Mouse (Mus musculus) liver, embryonic 15.5 days (tissue): ENCODE results near the gene Cdkn1b. TPM values are rescaled to one million over a fixed set of nuclear protein-coding genes. Genes with fewer than 3 reads are reported as not detected.

ENCODE experiments used
- ATAC-seq: fragments of 200-750 bp; cut with Nextera tagmentation; 2 replicates; pipeline ENCODE4 v1.8.0; 2017; ENCODE audit warnings: moderate number of reproducible peaks, mild to moderate bottlenecking, moderate library complexity; ENCODE audit not compliant: insufficient read depth
- H3K27ac ChIP-seq: fragments of 300-500 bp; sonication (generic); replicated peaks from 2 replicates; pipeline ENCODE4 v1.5.1; 2015; ENCODE audit warnings: mild to moderate bottlenecking, inconsistent platforms
- H3K27me3 ChIP-seq: fragments of 300-500 bp; sonication (generic); 2 replicates; pipeline ENCODE4 v1.6.1; 2015; ENCODE audit warnings: mild to moderate bottlenecking, inconsistent platforms
- H3K36me3 ChIP-seq: fragments of 300-500 bp; sonication (generic); replicated peaks from 2 replicates; pipeline ENCODE4 v1.6.1; 2015; ENCODE audit warnings: moderate library complexity, mild to moderate bottlenecking, inconsistent platforms
- H3K4me1 ChIP-seq: fragments of 300-500 bp; sonication (generic); replicated peaks from 2 replicates; pipeline ENCODE4 v1.6.1; 2015; ENCODE audit warnings: inconsistent platforms
- H3K4me2 ChIP-seq: fragments of 300-500 bp; sonication (generic); 2 replicates; pipeline ENCODE4 v1.6.1; 2015; ENCODE audit warnings: moderate library complexity, mild to moderate bottlenecking, inconsistent platforms
- H3K4me3 ChIP-seq: fragments of 300-500 bp; sonication (generic); replicated peaks from 2 replicates; pipeline ENCODE4 v1.5.1; 2015; ENCODE audit warnings: mild to moderate bottlenecking, inconsistent platforms
- H3K9ac ChIP-seq: fragments of 300-500 bp; sonication (generic); 2 replicates; pipeline ENCODE4 v1.6.1; 2015; ENCODE audit warnings: moderate library complexity, mild to moderate bottlenecking, inconsistent platforms
- H3K9me3 ChIP-seq: fragments of 300-500 bp; sonication (generic); replicated peaks from 2 replicates; pipeline ENCODE4 v1.6.1; 2016; ENCODE audit warnings: inconsistent platforms
- WGBS: fragments of 180-500 bp; shearing (Covaris S2); methylation state at CpG from one replicate; pipeline ENCODE4 v1.1.7; 2015; ENCODE audit warnings: mixed read lengths; ENCODE audit not compliant: insufficient replicate concordance; 5-methylcytosine and 5-hydroxymethylcytosine counted together
- polyA plus RNA-seq: library from polyadenylated mRNA; unstranded; fragments of >200 nt; fragmentation: Nextera tagmentation; extraction: Ambion mirVana; gene quantifications from 2 replicates; pipeline ENCODE4 v1.2.1, GENCODE M21; 2015

Gene Cdkn1b
- polyA plus RNA-seq: 13.3 and 14.1 TPM in 2 replicates

DNA sequence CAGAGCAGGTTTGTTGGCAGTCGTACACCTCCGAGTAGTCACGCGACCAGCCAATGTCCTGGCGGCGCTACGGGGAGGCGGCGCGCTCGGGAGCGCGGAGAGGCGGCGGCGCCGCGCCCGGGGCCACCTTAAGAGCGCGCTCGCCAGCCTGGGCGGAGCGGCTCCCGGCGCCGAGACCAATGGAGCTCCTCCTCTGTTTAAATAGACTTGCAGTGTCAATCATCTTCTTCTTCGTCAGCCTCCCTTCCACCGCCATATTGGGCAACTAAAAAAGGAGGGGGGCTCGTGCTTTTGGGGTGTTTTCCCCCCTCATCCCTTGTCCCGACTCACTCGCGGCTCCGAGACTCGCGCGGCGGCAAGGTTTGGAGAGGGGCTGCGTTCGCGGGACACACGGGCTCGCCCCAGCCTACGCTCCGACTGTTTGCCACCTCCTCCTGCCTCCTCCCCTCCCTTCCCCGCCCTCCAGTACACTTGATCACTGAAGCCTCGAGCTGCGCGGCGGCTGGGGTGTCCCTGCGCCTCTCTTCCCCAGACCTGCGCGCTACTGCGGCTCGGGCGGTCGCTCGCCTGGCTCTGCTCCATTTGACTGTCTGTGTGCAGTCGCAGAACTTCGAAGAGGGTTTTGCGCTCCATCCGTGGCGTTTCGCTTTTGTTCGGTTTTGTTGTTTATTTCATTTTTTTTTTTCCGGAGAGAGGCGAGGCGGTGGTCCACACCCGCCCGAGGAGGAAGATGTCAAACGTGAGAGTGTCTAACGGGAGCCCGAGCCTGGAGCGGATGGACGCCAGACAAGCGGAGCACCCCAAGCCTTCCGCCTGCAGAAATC lies at the start of gene Cdkn1b:
Gene Cdkn1b (plus strand): TSS at position 212 of the 824 bp plus-strand sequence.
- 0% methylated on average over 77 of the region's 77 CpGs for WGBS
- peak within 1 kb of the TSS; percentile 82 for H3K4me3 ChIP-seq
- H3K4me1 ChIP-seq: peaks cover 61% of the 10 kb centered on the region
- H3K27ac ChIP-seq: peak within 1 kb of the TSS; percentile 98
- peak; percentile 94 for ATAC-seq
- no peaks in the 10 kb centered on the region for H3K9me3 ChIP-seq
- H3K4me2 ChIP-seq: peak within 1 kb of the TSS; percentile 99
- H3K9ac ChIP-seq: peak within 1 kb of the TSS; percentile 87
- peaks cover 23% of the 10 kb centered on the region for H3K27me3 ChIP-seq
- peaks cover 17% of the 10 kb centered on the region for H3K36me3 ChIP-seq

DNA sequence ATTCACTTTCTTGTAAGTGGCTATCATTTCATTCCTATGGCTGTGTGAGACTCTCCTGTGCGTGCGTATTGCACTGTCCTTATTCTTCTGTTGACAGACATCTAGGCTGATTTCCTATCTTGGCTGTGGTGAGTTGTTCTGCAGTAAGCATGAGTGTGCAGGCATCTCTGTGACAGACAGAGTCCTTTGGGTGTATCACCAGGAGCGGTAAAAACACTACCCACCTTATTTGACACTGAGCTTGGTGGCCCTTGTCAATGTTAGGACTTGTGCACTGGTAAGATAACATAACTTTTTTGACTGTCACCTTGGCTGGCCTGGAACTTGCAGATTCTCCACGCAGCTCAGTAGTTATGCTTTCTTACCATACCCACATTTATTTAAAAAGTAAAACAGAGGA lies 49.3 kb upstream of the Cdkn1b start:
- WGBS: 31% methylated on average over 4 of the region's 4 CpGs
- peak; percentile 73 for ATAC-seq
- no peaks in the 10 kb centered on the region for H3K27me3 ChIP-seq
- H3K9ac ChIP-seq: no peak overlapping the region
- peak overlapping the region; percentile 72 for H3K27ac ChIP-seq
- no peak overlapping the region for H3K4me3 ChIP-seq
- peaks cover 12% of the 10 kb centered on the region; the same call in 1 of the 2 replicates for H3K36me3 ChIP-seq
- H3K9me3 ChIP-seq: no peaks in the 10 kb centered on the region
- peaks cover 28% of the 10 kb centered on the region for H3K4me1 ChIP-seq
- peak overlapping the region; percentile 23; the same call in 1 of the 2 replicates for H3K4me2 ChIP-seq

DNA sequence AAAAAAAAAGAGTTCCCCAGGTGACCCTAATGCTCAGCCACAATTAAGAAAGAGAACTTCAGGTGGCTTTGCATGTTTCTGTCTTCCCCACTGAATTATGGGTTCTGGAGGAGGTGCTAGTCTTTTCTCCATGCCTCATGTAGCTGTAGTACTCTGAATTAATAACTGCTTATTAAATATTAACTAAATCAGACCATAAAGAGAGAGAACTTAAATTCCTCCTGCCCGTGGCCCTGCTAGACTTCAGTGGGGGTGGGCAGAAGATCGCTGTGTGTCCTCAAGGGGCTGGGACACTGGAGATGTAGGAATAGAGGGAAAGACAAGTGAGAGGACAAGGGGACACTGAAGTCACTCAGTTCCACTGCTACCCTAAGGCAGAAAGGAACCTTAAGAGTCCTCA lies 48.0 kb upstream of the Cdkn1b start:
- H3K4me3 ChIP-seq: no peak overlapping the region
- no peaks in the 10 kb centered on the region for H3K9me3 ChIP-seq
- 82% methylated on average over 2 of the region's 2 CpGs for WGBS
- H3K36me3 ChIP-seq: peaks cover 12% of the 10 kb centered on the region; the same call in 1 of the 2 replicates
- H3K27ac ChIP-seq: no peak overlapping the region
- peaks cover 28% of the 10 kb centered on the region for H3K4me1 ChIP-seq
- no peak overlapping the region for H3K9ac ChIP-seq
- no peaks in the 10 kb centered on the region for H3K27me3 ChIP-seq
- H3K4me2 ChIP-seq: no peak overlapping the region
- no peak for ATAC-seq

DNA sequence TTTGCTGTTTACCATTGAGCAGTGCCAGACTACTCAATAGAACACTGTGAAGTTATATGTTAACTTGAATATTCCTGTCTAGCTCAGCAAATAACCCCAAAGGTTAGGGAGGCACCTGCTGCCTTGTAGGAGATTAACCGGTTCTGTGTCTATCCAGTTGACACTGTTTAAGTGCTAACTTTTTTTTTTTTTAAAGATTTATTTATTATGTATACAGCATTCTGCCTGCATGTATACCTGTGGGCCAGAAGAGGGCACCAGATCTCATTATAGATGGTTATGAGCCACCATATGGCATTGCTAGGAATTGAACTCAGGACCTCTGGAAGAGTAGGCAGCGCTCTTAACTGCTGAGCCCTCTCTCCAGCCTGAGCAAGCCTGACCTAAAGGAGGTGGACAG lies 47.2 kb upstream of the Cdkn1b start:
- H3K4me2 ChIP-seq: no peak overlapping the region

DNA sequence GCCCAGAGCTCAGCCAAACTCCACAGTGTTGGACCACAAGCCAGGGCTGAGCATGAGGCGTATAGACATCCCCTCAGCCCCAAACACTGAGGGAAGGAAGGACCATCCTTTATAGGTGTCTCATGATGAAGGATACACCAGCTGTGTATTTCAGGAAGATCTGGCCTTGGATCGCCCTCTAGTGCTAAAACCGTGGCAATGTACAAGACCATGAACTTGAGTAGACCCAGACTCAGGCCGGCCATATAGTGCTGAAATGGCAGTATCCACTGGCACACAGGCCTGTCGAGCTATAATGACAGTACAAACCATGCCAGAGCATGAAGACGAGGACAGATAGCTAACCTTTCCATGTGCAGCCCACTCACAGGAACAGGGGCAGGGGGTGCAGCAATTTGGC lies 43.4 kb upstream of the Cdkn1b start:
- H3K9ac ChIP-seq: no peak overlapping the region
- 44% methylated on average over 6 of the region's 6 CpGs for WGBS

More for the DNA sequence above, 47.2 kb upstream of the Cdkn1b start:
- WGBS: 64% methylated on average over 2 of the region's 2 CpGs
- Histone ChIP-seq H3K9me3 (no peaks in the 10 kb centered on the region), H3K27me3 (no peaks in the 10 kb centered on the region), H3K27ac (no peak overlapping the region), H3K4me3 (no peak overlapping the region), H3K9ac (no peak overlapping the region), H3K4me1 (peaks cover 28% of the 10 kb centered on the region), H3K36me3 (peaks cover 12% of the 10 kb centered on the region; the same call in 1 of the 2 replicates)
- ATAC-seq: no peak

DNA sequence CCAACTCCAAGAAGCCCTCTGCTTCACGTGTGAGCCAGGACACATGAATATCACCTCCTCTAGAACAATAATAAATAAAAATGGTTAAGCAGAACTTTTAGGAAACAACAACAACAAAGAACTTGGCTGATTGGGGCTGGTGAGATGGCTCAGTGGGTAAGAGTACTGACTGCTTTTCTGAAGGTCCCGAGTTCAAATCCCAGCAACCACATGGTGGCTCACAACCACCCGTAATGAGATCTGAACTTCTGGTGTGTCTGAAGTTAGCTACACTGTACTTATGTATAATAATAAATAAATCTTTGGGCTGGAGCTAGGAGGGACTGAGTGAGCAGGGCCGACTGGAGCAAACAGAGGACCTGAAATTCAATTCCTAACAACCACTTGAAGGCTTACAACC lies 42.9 kb upstream of the Cdkn1b start:
- 76% methylated on average over 4 of the region's 4 CpGs for WGBS
- Histone ChIP-seq H3K27ac (no peak overlapping the region), H3K9ac (no peak overlapping the region), H3K9me3 (no peaks in the 10 kb centered on the region), H3K36me3 (no peaks in the 10 kb centered on the region), H3K4me1 (peaks cover 8% of the 10 kb centered on the region), H3K4me2 (no peak overlapping the region), H3K27me3 (no peaks in the 10 kb centered on the region), H3K4me3 (no peak overlapping the region)
- no peak for ATAC-seq

More for the DNA sequence above, 43.4 kb upstream of the Cdkn1b start:
- no peak for ATAC-seq
- Histone ChIP-seq H3K4me2 (no peak overlapping the region), H3K9me3 (no peaks in the 10 kb centered on the region), H3K36me3 (no peaks in the 10 kb centered on the region), H3K27me3 (no peaks in the 10 kb centered on the region), H3K4me3 (no peak overlapping the region), H3K4me1 (peaks cover 11% of the 10 kb centered on the region), H3K27ac (no peak overlapping the region)

DNA sequence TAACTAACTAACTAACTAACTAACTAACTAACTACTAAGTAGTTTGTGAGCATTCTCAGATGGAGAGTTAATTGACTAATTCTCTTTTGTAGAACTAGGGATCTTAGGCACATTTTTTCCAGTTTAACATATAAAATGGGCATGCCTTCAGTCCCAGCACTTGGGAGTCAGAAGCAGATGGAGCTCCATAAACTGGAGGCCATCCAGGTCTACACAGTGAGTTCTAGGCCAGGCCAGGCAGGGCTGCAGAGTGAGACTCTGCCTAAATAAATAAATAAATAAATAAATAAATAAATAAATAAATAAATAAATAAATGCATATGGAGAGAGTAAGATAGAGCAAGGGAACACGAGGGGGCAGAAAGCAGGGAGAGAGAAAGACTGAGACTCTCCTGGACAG lies 42.3 kb upstream of the Cdkn1b start:
- Histone ChIP-seq H3K9ac (no peak overlapping the region), H3K4me1 (peaks cover 8% of the 10 kb centered on the region), H3K4me2 (no peak overlapping the region), H3K27ac (no peak overlapping the region), H3K27me3 (no peaks in the 10 kb centered on the region), H3K4me3 (no peak overlapping the region), H3K9me3 (no peaks in the 10 kb centered on the region), H3K36me3 (no peaks in the 10 kb centered on the region)
- WGBS: 40% methylated on average over 1 of the region's 1 CpGs
- no peak for ATAC-seq

DNA sequence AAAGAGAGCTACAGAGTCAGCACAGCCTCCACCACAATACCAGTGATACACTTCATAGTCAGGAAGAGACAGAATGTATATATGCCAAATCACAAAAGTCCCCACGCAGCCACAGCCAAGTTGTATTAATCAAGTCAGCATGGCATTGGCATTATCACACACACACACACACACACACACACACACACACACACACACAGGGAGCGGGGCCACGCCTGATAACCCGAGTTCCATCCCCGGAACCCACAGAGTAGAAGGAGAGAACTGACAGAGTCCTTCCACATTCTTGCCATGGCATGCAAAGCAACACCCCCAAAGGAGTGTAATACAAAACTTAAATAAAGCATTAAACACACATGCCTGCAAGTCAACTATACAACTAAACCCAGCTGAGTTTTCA lies 40.6 kb upstream of the Cdkn1b start:
- Histone ChIP-seq H3K4me3 (no peak overlapping the region), H3K36me3 (no peaks in the 10 kb centered on the region), H3K4me2 (no peak overlapping the region), H3K4me1 (peaks cover 8% of the 10 kb centered on the region; the same call in 1 of the 2 replicates), H3K27ac (no peak overlapping the region), H3K9ac (no peak overlapping the region), H3K27me3 (no peaks in the 10 kb centered on the region), H3K9me3 (no peaks in the 10 kb centered on the region)
- WGBS: 24% methylated on average over 5 of the region's 5 CpGs
- ATAC-seq: no peak

DNA sequence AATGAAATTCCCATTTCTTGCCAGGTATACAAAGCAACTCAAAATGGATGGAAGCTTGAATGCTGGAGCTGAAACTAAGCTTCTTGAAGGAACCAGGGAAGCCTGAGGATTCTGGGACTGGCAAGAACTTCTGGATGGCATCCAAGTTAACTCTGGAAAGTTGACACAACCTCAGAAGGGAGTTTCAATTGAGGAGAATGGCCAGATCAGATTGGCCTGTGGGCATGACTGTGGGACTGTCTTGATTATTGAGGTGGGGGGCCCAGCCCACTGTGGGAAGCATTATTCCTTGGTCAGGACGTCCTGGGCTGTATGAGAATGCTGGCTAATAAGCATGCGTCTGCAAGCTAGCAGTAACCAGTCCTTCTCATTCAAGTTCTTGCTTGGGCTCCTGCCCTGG lies 40.2 kb upstream of the Cdkn1b start:
- WGBS: 76% methylated on average over 2 of the region's 2 CpGs
- no peak for ATAC-seq
- H3K4me3 ChIP-seq: no peak overlapping the region
- no peaks in the 10 kb centered on the region for H3K27me3 ChIP-seq
- H3K27ac ChIP-seq: no peak overlapping the region
- H3K4me2 ChIP-seq: no peak overlapping the region
- H3K4me1 ChIP-seq: peaks cover 8% of the 10 kb centered on the region; the same call in 1 of the 2 replicates
- no peaks in the 10 kb centered on the region for H3K9me3 ChIP-seq
- no peaks in the 10 kb centered on the region for H3K36me3 ChIP-seq
- no peak overlapping the region for H3K9ac ChIP-seq

DNA sequence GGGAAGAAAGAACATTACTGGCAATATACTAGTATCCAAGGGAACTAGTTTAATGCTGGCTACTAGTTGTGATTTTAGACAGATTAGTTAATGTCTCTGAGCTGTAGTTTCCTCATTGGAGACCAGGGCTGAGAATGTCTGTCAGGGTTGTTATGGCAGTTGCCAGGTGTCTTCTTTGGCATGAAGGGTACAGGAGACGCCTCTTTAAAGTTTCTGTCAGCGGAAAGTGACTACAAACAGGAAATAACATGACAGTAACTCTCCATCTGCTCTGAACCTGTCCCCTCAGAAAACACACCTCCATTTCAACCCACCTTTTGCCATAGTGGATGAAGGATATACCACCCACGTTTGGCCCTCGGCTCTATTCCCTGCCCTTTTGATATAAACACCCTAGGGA lies 36.5 kb upstream of the Cdkn1b start:
- Histone ChIP-seq H3K4me3 (no peak overlapping the region), H3K27me3 (peaks cover 21% of the 10 kb centered on the region), H3K4me2 (no peak overlapping the region), H3K27ac (no peak overlapping the region), H3K4me1 (peaks cover 8% of the 10 kb centered on the region; the same call in 1 of the 2 replicates), H3K9ac (no peak overlapping the region), H3K9me3 (no peaks in the 10 kb centered on the region), H3K36me3 (no peaks in the 10 kb centered on the region)
- no peak for ATAC-seq
- WGBS: 64% methylated on average over 4 of the region's 4 CpGs

DNA sequence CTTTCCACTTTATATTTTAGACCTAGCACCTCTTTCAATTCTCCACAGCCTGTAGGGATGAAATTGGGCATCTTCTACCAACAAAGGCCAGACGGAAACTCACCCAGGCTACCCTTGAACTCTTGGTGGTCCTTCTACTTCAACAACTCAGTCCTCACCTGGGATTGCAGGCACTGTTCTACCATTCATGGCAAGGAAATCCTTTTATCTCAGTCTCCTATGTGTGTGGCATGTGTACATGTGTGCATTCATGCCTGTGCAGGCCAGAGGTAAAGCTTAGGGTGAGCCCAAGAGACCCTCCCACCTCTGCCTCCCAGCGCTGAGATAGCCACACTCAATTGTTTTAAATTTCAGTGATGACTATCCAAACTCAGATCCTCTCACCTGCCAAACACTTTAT lies 34.7 kb upstream of the Cdkn1b start:
- Histone ChIP-seq H3K27me3 (peaks cover 23% of the 10 kb centered on the region), H3K36me3 (no peaks in the 10 kb centered on the region), H3K9ac (no peak overlapping the region), H3K4me3 (no peak overlapping the region), H3K9me3 (no peaks in the 10 kb centered on the region), H3K4me2 (no peak overlapping the region), H3K27ac (no peak overlapping the region), H3K4me1 (no peaks in the 10 kb centered on the region)
- WGBS: 71% methylated on average over 2 of the region's 2 CpGs
- no peak for ATAC-seq
